In the genomic region with DNA sequence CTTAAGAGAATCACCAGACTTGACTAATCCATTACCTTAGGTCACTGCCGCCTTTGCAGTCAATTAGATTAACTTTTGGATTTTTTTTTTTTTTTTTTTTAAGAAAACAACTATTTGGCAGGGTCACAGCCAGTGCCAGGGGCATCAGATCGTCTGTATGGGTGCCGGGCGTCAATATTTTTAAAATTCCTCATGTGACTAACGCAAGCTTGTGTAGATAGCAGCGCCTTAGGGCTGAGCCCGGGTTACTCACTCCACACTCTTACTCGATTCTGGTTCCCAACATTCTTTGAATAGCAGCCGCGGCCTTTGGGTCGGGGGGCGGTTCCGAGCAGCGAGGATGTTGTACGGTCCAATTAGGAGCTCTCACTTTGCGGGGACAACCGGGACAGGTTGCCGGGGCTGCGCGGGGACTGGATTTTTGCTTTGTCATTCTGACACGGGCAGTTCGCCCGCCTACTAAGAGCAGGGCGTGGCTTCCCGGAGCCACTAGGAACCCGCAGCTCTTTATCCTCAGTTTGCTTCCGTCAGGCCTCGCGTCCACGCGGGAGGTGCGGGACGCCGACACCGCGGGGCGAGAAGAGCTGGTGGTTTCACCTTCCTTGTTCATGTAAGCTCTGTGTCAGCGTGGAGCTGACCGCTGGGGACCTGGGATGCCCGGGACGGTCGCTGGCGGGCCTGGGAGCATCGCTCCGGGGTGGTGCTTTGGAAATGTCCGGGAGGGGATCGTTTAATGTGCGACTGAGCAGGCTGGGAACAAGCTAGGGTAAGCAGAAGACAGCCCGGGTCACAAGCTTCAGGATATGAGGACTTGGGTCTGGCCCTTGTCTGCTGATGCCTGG, we compare ENCODE assay signal across 8 mouse cellular contexts. TPM values are rescaled to one million over a fixed set of nuclear protein-coding genes. Genes with fewer than 3 reads are reported as not detected.
A peak's percentile ranks its signal among the peaks of the same experiment; 100 is the strongest.
DNase-seq lines count a peak whose midpoint lies in the region; ATAC-seq lines count a peak whose summit lies in the region.

No protein-coding gene starts in this region.

- peak; percentile 85 for ATAC-seq in inflammation-experienced regulatory T-cells, adult 6 months
- peak; percentile 77 for ATAC-seq in megakaryocyte-erythroid progenitor cell, adult 5-6 weeks (replicated peaks; ENCODE audit: low FRiP score, low TSS enrichment, poor library complexity, severe bottlenecking)

- peak; percentile 94 for DNase-seq in adipocyte (ENCODE audit: low spot score)
- DNase-seq in embryo, embryonic 10 days (ENCODE audit: low spot score), result peak; percentile 94
- DNase-seq in gastrocnemius, postnatal 10 days, result peak; percentile 86
- DNase-seq in left cerebral cortex, postnatal 10 days (ENCODE audit: extremely low spot score in 1 of 2, low spot score in 2 of 2), result peak; percentile 87 to 94
- peak; percentile 91 for DNase-seq in right cerebral cortex, postnatal 25 days
- DNase-seq in urinary bladder, postnatal 4 days (ENCODE audit: low spot score in 2 of 2), result peak; percentile 87

- intact Hi-C loops in left cerebral cortex, postnatal 10 days (cut with DNase I), result loop anchor here (5.0 kb wide), 1 partner anchor 47 kb away; no protein-coding TSS in a partner anchor

RNA-seq across cellular contexts. Expression of gene Eid3, which starts 7.5 kb away (rescaled TPM):
- 1 to 10 TPM in 1 of 2 experiments, under 1 TPM in 1; 0.78 to 2.3 TPM for total RNA-seq in gastrocnemius, postnatal 10 days (2021)
- under 1 TPM; 0.35 to 0.91 (median 0.64) TPM for polyA plus RNA-seq in inflammation-experienced regulatory T-cells, adult 6 months (2017; shearing (Covaris generic))
- 1 to 10 TPM; 1.8 to 2.1 TPM for total RNA-seq in left cerebral cortex, postnatal 10 days (2021)
- total RNA-seq in megakaryocyte-erythroid progenitor cell, adult 5-6 weeks (2014; fragmentation: Nextera tagmentation), result 3.6 and 7.4 TPM in 2 replicates
- 3.9 TPM in 1 of 2 replicates, not detected in the other for total RNA-seq in megakaryocyte-erythroid progenitor cell, adult 5-6 weeks (2017)

RNA-seq across cellular contexts. Expression of gene Txnrd1, which starts 25.2 kb away (rescaled TPM):
- total RNA-seq in gastrocnemius, postnatal 10 days (2021), result 10 to 100 TPM; 30.6 to 35.2 TPM
- 10 to 100 TPM; 17.4 to 35.2 (median 18.9) TPM for polyA plus RNA-seq in inflammation-experienced regulatory T-cells, adult 6 months (2017; shearing (Covaris generic))
- total RNA-seq in left cerebral cortex, postnatal 10 days (2021), result 10 to 100 TPM; 49.7 to 65.9 TPM
- 49.0 and 54.4 TPM in 2 replicates for total RNA-seq in megakaryocyte-erythroid progenitor cell, adult 5-6 weeks (2014; fragmentation: Nextera tagmentation)
- 88.2 and 94.7 TPM in 2 replicates for total RNA-seq in megakaryocyte-erythroid progenitor cell, adult 5-6 weeks (2017)

Comparison
In these comparisons a context has a peak if more than half of its experiments do, and no peak if none do; other contexts are left out.
1. Peak in every context shown above with its lines: DNase-seq and ATAC-seq.